Mouse (Mus musculus) hindbrain, postnatal 0 days (tissue): ENCODE results near the gene Pard3. TPM values are rescaled to one million over a fixed set of nuclear protein-coding genes. Genes with fewer than 3 reads are reported as not detected.

ENCODE experiments used
- ATAC-seq: fragments of 200-750 bp; cut with Nextera tagmentation; 2 replicates; pipeline ENCODE4 v1.8.0; 2017; ENCODE audit warnings: mild to moderate bottlenecking, moderate TSS enrichment, moderate library complexity
- DNase-seq: peaks from one replicate; pipeline ENCODE4 v3.0.0-alpha.2; 2015; ENCODE audit warnings: low spot score
- H3K27ac ChIP-seq: fragments of 300-500 bp; sonication (generic); 2 replicates; pipeline ENCODE4 v1.5.1; 2014; ENCODE audit warnings: mild to moderate bottlenecking
- H3K27me3 ChIP-seq: fragments of 300-500 bp; sonication (generic); 2 replicates; pipeline ENCODE4 v1.6.1; 2014; ENCODE audit warnings: low read length, mixed read lengths; ENCODE audit not compliant: insufficient read depth
- H3K36me3 ChIP-seq: fragments of 300-500 bp; sonication (generic); 2 replicates; pipeline ENCODE4 v1.6.1; 2014; ENCODE audit warnings: low read length, mixed read lengths; ENCODE audit not compliant: insufficient read depth
- H3K4me1 ChIP-seq: fragments of 300-500 bp; sonication (generic); 2 replicates; pipeline ENCODE4 v1.6.1; 2014; ENCODE audit warnings: antibody characterized with exemption, low read length, mixed read lengths; ENCODE audit not compliant: insufficient read depth
- H3K4me2 ChIP-seq: fragments of 300-500 bp; sonication (generic); 2 replicates; pipeline ENCODE4 v1.6.1; 2014; ENCODE audit warnings: low read depth, mild to moderate bottlenecking, low read length, moderate library complexity, mixed read lengths
- H3K4me3 ChIP-seq: fragments of 300-500 bp; sonication (generic); 2 replicates; pipeline ENCODE4 v1.5.1; 2014; ENCODE audit warnings: low read length
- H3K9ac ChIP-seq: fragments of 300-500 bp; sonication (generic); replicated peaks from 2 replicates; pipeline ENCODE4 v1.6.1; 2014; ENCODE audit warnings: mild to moderate bottlenecking, low read length, moderate library complexity, mixed read lengths
- H3K9me3 ChIP-seq: fragments of 300-500 bp; sonication (generic); 2 replicates; pipeline ENCODE4 v1.6.1; 2016; ENCODE audit warnings: low read length, mixed read lengths
- CTCF ChIP-seq: IDR thresholded peaks from 2 replicates; pipeline ENCODE4 v1.5.1; 2016; ENCODE audit warnings: antibody characterized with exemption, control low read depth, low read depth
- WGBS: fragments of 180-500 bp; shearing (Covaris S2); extraction: QIAGEN DNeasy Blood & Tissue Kit; methylation state at CpG from one replicate; pipeline ENCODE4 v1.1.7; 2014; 5-methylcytosine and 5-hydroxymethylcytosine counted together
- polyA plus RNA-seq: library from polyadenylated mRNA; unstranded; fragments of >200 nt; fragmentation: Nextera tagmentation; extraction: Ambion mirVana; gene quantifications from 2 replicates; pipeline ENCODE4 v1.2.1, GENCODE M21; 2015
- total RNA-seq: library from RNA; depleted of rRNA; stranded (reverse); fragments of >200 nt; gene quantifications from 2 replicates; pipeline ENCODE4 v1.2.3, GENCODE M21; 2014

Gene Pard3
- total and polyA plus RNA-seq, 2 experiments from 2014 or later, result 11.9 to 29.3 TPM

DNA sequence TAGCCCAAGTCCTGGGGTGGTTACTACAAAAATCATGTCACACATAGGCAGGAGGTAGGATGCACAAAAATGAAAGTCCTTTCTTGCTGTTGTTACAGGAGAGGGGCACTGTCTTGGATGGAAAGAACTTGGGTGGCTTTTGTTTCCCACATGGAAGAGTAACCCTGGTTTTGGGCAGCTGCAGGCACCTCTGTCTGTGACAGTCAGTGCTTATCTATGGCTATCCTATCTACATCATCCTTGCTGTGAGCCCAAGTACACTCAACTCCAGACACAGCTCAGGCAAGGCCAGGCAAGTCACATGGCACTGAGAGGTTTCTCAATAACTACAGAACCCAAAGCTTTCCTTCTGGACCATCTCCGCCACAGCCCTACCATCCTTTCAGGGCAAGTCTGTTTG lies 506.8 kb downstream of the Pard3 start:
- ATAC-seq, result no peak
- TF ChIP-seq CTCF, result no peak
- WGBS, result 97% methylated on average over 1 of the region's 1 CpGs

DNA sequence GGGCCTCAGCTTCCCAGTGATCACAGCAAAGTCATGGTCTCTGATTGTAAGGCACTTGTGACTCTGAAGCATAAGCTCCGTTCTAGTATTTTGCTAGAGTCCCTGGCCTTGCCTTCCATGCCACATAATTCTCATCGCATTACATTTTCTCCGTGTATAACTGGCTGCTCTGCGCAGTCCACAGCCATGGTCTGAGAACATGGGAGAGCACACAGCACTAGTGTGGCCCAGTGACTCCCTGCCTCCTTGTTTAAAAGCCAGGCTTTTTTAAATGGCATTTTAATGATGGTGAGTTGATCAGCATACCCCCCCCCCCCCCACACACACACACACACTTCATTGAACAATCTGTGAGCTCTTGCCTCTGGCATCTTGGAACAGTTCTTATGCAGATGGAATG lies 508.8 kb downstream of the Pard3 start:
- no peak overlapping the region for H3K27ac ChIP-seq
- no peak for ATAC-seq
- 82% methylated on average over 4 of the region's 4 CpGs for WGBS

More for the DNA sequence above, 506.8 kb downstream of the Pard3 start:
- H3K4me2 ChIP-seq, result no peak overlapping the region
- H3K27me3 ChIP-seq, result no peaks in the 10 kb centered on the region
- H3K9me3 ChIP-seq, result no peaks in the 10 kb centered on the region
- no peak overlapping the region for H3K9ac ChIP-seq
- no peaks in the 10 kb centered on the region for H3K36me3 ChIP-seq
- H3K4me1 ChIP-seq, result no peaks in the 10 kb centered on the region
- H3K27ac ChIP-seq, result no peak overlapping the region
- H3K4me3 ChIP-seq, result no peak overlapping the region
- DNase-seq, result no peak

DNA sequence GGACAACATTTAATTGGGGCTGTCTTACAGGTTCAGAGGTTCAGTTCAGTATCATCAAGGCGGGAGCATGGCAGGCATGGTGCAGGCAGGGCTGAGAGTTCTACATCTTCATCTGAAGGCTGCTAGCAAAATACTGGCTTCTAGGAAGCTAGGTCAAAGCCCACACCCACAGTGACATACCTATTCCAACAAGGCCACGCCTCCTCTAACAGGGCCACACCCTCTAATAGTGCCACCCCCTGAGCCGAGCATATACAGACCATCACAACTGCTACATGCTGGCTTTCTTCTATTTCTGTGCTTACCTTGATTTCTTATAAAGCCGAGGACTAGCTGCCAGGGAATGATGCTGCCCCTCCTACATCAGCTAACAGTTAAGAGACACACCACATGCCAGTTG lies 513.0 kb downstream of the Pard3 start:
- 93% methylated on average over 4 of the region's 4 CpGs for WGBS
- no peak for TF ChIP-seq CTCF
- H3K4me3 ChIP-seq, result no peak overlapping the region
- H3K4me1 ChIP-seq, result no peaks in the 10 kb centered on the region
- H3K4me2 ChIP-seq, result no peak overlapping the region
- ATAC-seq, result no peak
- H3K27me3 ChIP-seq, result no peaks in the 10 kb centered on the region
- H3K9me3 ChIP-seq, result no peaks in the 10 kb centered on the region
- no peak for DNase-seq
- no peak overlapping the region for H3K27ac ChIP-seq
- H3K36me3 ChIP-seq, result no peaks in the 10 kb centered on the region
- no peak overlapping the region for H3K9ac ChIP-seq

More for the DNA sequence above, 508.8 kb downstream of the Pard3 start:
- Histone ChIP-seq H3K9me3 (no peaks in the 10 kb centered on the region), H3K36me3 (no peaks in the 10 kb centered on the region), H3K4me2 (no peak overlapping the region), H3K27me3 (no peaks in the 10 kb centered on the region), H3K4me1 (no peaks in the 10 kb centered on the region), H3K4me3 (no peak overlapping the region), H3K9ac (no peak overlapping the region)
- DNase-seq, result no peak
- TF ChIP-seq CTCF, result no peak

DNA sequence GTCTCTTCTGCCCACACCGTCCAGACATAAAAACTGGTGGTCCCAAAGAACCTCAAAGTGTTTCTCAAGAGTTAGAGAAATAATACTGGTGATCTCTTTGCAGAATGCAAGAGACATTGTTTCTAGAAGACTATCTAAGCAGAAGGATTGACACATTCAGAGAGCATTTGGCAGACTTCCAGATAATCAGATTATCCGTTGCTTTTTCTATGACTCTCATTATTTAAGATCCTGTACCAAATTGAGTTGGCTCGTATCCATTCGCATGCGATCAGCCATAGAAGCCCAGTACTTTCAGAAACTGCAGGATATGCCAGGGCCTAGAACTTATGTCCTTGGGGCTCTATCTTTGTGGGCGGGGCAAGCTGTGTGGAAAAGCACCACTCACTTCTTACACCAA lies 514.0 kb downstream of the Pard3 start:
- Histone ChIP-seq H3K9me3 (no peaks in the 10 kb centered on the region), H3K27me3 (no peaks in the 10 kb centered on the region), H3K9ac (no peak overlapping the region), H3K4me2 (no peak overlapping the region), H3K4me1 (no peaks in the 10 kb centered on the region), H3K36me3 (no peaks in the 10 kb centered on the region), H3K27ac (no peak overlapping the region), H3K4me3 (no peak overlapping the region)
- DNase-seq (peak; percentile 56), ATAC-seq (no peak)
- 45% methylated on average over 6 of the region's 6 CpGs for WGBS
- no peak for TF ChIP-seq CTCF

DNA sequence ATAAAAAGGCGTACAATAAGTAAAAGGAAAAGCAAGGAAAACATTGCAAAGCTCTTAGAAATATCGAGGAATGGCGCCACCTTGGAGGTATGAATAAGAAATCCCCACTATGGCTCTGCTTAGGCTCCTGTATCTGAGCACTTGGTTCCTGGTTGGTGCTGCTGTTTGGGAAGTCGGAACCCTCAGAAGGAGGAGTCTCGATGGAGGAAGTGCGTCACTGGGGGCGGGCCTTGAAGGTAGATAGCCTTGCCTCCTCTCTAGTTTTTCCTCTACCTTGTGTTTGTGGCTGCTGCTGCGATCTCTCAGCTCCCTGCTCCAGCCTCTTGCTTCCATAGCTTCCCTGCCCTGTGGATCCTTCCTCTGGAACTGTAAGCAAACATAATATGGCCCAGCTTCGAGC lies 515.7 kb downstream of the Pard3 start:
- Histone ChIP-seq H3K9ac (no peak overlapping the region), H3K27ac (no peak overlapping the region), H3K36me3 (no peaks in the 10 kb centered on the region), H3K9me3 (no peaks in the 10 kb centered on the region), H3K4me3 (no peak overlapping the region), H3K4me1 (no peaks in the 10 kb centered on the region), H3K27me3 (no peaks in the 10 kb centered on the region), H3K4me2 (no peak overlapping the region)
- no peak for ATAC-seq
- WGBS, result 95% methylated on average over 9 of the region's 9 CpGs
- no peak for TF ChIP-seq CTCF
- no peak for DNase-seq

DNA sequence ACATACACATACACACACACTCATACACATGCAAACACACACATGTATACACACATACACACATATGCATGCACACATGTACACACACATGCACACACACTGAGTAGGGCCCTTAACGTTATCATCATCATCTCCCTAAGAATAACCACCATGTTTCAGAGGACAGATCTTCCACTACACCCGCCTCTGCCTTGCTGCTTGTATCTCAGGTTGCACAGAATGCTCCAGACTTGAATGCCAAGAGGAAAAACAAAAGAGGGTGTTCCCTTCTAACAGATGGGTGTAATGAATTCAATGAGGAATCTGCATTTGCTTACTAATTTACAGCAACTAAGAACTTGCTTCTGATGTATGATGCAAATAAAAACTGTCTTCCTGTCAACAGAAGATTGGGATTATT lies 519.7 kb downstream of the Pard3 start:
- Histone ChIP-seq H3K4me1 (no peaks in the 10 kb centered on the region), H3K9me3 (no peaks in the 10 kb centered on the region), H3K36me3 (no peaks in the 10 kb centered on the region), H3K4me3 (no peak overlapping the region), H3K27me3 (no peaks in the 10 kb centered on the region), H3K27ac (no peak overlapping the region), H3K4me2 (no peak overlapping the region), H3K9ac (no peak overlapping the region)
- WGBS, result 84% methylated on average over 2 of the region's 2 CpGs
- ATAC-seq, result no peak
- TF ChIP-seq CTCF, result no peak
- no peak for DNase-seq

DNA sequence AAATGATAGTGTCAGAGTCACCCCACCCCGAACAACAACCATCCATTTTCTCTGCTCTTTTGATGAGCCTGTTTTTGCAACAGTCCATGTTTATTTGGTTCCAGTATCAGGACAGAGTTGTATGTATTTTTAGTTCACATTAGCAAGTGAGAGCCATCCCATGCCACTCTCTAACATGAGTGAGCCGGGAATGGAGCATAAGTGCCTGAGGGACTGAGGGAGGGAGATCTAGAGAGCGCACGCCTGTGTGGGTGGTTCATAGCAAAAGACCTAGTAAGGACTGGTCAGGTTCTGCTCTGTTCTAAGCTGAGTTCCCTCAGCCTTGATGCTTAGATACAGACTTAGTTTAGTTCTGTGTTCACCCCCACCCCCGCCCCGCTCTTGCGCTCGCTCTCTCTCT lies 521.9 kb downstream of the Pard3 start:
- 89% methylated on average over 8 of the region's 8 CpGs for WGBS

More for the DNA sequence above, 521.9 kb downstream of the Pard3 start:
- no peak for TF ChIP-seq CTCF
- Histone ChIP-seq H3K9me3 (no peaks in the 10 kb centered on the region), H3K4me3 (no peak overlapping the region), H3K4me1 (no peaks in the 10 kb centered on the region), H3K9ac (no peak overlapping the region), H3K36me3 (no peaks in the 10 kb centered on the region), H3K4me2 (no peak overlapping the region), H3K27me3 (no peaks in the 10 kb centered on the region), H3K27ac (no peak overlapping the region)
- ATAC-seq (no peak), DNase-seq (no peak)
